Mouse (Mus musculus) gastrocnemius, postnatal 4 days (tissue): Measurements from ENCODE around the gene Flot1. TPM values are rescaled to one million over a fixed set of nuclear protein-coding genes. Genes with fewer than 3 reads are reported as not detected.
A peak's percentile ranks its signal among the peaks of the same experiment; 100 is the strongest.

Source experiments
- DNase-seq, 2 experiments: peaks; one replicate each; pipeline ENCODE4 v3.0.0; 2021 to 2022; ENCODE audit warnings: low spot score in 2 of 2, mixed read lengths in 2 of 2
- long read RNA-seq, 2 experiments: library from polyadenylated mRNA; stranded (forward); transcript quantifications; one replicate each; pipeline ENCODE4 v2.0.0; 2021
- total RNA-seq, 2 experiments: library from RNA; stranded (reverse); gene quantifications; 2 replicates each; pipeline ENCODE4 v1.2.3; 2021

The Flot1 gene
- total RNA-seq, result 10 to 100 TPM; 52.6 to 56.9 TPM
- long read RNA-seq, experiment 1, transcript Flot1-201 (13 exons, 1,825 nt), result major isoform, 62 of 81 reads
- long read RNA-seq, experiment 1, partial matches to known transcripts, result 11 of 81 reads
- long read RNA-seq, experiment 1, other reads (novel, unspliced or antisense), result 8 of 81 reads
- long read RNA-seq, experiment 2, transcript Flot1-201 (13 exons, 1,825 nt), result major isoform, 73 of 91 reads
- long read RNA-seq, experiment 2, partial matches to known transcripts, result 5 of 91 reads
- long read RNA-seq, experiment 2, other reads (novel, unspliced or antisense), result 13 of 91 reads

- DNase-seq, result peak; percentile 56 to 84
These were observed at the start of gene Flot1 for GRCm38 (mm10) chr17:35822964-35823937. Flot1 (plus strand) TSS chr17:35823230.

DNA sequence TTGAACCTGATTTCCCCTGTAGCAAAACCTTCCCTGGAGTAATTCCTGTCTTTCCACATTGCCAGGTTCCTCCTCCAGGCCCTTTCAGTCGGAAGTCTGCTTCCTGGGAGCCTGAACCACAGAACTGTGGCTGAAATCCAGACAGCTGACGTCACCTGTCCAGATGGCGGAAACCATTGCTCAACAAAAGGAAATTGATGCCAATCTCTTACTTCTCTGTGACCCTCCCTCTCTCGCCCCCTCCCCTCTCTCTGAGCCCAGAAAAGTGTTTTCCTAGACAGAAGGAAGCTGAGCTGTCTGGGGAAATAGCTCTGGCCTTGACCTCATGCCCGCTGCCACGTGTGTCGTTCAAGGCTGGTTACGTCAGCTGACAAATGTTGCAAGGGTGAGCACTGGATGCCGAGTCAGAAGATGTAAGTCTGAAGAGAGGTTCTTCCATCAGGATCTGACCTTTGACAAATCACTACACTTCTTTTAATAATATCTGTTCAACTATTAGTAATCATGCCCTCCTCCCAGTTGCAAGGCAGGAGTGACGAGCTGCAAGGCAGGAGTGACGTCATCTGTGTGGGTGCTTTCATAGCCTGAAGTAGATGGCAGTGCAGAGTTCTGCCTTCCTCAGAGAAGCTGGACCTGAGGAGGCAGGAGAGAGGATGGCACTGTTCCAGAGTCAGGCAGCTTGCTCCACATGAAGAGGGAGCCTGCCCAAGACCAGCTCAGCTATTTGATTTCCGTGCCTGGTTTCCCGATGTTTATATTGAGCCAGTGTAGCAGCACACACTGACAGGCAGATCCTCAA is 46.0 kb upstream of the Flot1 start:
- peak; percentile 59 to 79 for DNase-seq

- DNase-seq, result no peak
These were observed 44.1 kb upstream of the Flot1 start for GRCm38 (mm10) chr17:35778965-35779364.

DNA sequence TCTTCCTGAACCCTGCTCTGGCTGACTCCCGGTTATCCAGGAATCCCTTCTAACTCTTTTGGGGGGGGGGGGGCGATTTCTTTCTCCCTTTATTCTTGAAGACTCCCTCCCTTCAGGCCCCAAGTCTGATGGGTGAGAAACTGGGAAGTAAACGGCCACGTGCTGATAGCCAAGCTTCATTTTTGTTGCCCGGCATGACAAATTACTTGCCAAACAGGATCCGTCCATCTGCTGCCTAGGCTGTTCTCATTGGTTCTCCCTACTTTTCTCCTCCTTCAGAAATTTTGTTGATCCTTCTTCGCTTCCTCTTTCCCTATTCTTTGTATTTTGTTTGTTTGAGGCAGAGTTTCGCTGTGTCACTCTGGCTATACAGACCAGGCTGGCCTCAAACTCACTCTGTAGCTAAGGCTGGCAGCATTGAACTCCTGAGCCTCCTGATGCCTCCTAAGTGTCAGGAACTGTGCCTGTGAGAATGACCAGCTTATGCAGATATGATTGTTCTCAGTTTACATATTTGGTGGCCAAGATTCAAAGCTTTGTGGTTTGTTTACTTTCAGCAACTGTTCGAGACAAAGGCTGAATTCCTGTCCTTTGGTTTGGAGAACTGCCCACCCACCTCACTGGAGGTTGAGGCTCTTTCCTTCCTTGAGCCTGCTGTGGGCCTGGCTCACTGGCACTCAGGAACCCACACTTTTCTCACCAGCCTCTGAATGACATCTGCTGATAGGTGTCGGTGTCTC is 43.4 kb upstream of the Flot1 start:
- no peak for DNase-seq

- DNase-seq, result no peak
These were observed 42.7 kb upstream of the Flot1 start for GRCm38 (mm10) chr17:35780362-35780761.

DNA sequence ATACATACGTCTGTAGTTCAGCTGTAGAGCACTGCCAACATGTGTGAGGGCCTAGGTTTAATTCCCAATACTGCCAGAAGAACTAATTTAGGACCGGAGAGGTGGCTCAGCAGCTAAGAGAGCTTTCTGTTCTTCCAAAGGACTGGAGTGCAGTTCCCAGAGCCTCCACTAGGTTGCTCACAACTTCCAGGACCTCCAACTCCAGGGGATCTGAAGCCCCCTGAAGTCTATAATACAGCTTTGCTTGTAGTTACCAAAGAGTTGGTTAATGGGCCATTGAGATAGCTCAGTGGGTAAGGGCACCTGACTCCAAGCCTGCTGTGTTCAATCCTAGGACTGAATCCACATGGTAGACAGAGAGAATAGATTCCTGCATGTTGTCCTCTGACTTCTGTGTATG is 40.6 kb upstream of the Flot1 start:
- no peak for DNase-seq

DNA sequence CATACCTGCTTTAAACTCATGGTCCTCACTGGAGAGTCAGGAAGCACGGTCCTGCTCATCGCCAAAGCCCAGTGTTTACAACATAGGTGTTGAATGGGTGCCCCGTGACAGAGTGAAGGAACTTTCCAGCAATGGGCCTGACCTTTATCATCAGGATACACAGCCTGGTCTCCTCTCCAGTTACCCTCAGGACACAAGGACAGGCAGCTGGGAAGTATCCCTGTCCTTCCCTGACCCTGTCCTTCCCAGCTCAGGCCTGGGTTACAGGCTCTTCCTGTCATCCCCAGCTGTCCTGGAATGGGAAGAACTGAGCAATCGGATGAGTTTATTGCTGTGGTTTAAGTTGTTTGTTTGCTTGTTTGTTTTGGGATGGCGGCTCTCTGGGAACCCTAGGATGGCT is 40.1 kb upstream of the Flot1 start:
- DNase-seq, result no peak

DNA sequence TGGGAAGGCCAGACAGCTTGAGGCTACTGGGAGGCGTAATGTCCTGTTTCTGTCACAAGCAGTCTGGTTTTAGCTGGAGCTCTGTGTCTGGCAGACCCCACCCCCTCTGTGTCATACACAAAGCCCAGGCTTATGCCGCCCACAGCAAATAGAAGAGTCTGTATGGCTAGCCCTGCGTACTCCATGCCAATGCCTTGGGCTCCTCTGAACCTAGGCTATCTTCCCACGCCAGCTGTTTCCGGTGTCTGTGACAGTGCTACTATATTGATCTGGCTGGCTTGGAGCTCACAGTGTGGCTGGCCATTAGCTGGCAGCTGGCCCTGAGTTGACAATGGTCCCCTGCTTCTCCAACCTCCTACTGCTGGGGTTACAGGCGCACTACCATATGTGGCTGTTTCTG is 39.1 kb upstream of the Flot1 start:
- DNase-seq, result no peak

GRCm38 (mm10) chr17:35785140-35785539 is 37.9 kb upstream of the Flot1 start:
- DNase-seq, result no peak

- no peak for DNase-seq
These were observed 35.5 kb upstream of the Flot1 start for GRCm38 (mm10) chr17:35787493-35787892.

DNA sequence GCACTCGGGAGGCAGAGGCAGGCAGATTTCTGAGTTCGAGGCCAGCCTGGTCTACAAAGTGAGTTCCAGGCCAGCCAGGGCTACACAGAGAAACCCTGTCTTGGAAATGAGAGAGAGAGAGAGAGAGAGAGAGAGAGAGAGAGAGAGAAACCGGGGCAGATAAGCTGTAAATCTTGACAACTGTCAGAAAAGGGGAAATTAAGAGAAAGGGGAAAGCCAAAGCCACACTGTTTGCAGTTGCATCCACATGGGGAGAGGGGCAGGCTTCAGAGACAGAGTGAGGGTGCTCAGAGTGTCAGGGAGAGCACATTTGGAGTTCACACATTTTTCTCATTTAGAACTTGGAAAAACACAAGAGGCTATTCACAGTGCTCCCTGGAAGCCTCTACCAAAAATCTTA is 35.0 kb upstream of the Flot1 start:
- DNase-seq, result no peak

- no peak for DNase-seq
These were observed 32.1 kb upstream of the Flot1 start for GRCm38 (mm10) chr17:35790933-35791332.

GRCm38 (mm10) chr17:35792837-35793236 is 30.2 kb upstream of the Flot1 start:
- DNase-seq, result no peak

- DNase-seq, result no peak
These were observed 27.9 kb upstream of the Flot1 start for GRCm38 (mm10) chr17:35795099-35795498.

DNA sequence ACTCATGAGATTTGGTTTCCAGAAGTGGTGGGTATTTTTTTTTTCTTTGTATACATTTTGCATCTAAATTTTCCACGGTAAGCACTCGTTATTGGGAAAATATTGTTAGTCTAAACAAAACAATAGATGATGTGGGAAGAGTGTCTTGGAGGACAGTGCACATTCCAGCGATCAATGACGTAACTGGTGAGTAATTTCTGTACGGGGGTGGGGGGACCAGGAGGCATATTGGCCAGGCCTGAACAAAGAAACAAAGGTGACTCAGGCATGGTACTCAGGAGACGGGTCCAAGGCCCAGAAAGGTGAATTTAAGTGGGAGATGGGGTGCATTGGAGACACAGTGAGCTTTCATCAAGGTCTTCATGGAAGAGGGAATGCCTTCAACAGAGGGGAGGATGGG is 27.4 kb upstream of the Flot1 start:
- DNase-seq, result no peak

- no peak for DNase-seq
These were observed 26.2 kb upstream of the Flot1 start for GRCm38 (mm10) chr17:35796835-35797234.

GRCm38 (mm10) chr17:35800905-35801304 is 22.1 kb upstream of the Flot1 start:
- DNase-seq, result no peak

DNA sequence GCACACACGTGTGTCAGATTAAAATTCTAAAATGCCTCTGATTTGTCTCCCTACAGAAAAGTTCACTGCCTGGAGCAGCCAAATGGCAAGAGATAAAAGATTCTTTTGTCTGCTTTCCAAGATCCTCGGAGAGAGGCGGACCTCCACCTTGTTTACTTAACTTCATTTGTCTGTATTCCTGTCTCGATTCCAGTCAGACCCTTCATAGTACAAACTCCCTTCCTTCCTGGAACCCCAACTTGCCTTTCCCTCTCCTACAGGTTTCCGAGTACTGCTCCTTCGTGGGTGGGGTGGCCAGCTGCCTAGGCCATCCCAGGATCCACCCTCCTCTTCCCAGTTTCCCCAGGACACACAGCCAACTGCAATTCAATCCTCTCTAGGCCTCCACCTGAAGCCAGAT is 20.0 kb upstream of the Flot1 start:
- no peak for DNase-seq

DNA sequence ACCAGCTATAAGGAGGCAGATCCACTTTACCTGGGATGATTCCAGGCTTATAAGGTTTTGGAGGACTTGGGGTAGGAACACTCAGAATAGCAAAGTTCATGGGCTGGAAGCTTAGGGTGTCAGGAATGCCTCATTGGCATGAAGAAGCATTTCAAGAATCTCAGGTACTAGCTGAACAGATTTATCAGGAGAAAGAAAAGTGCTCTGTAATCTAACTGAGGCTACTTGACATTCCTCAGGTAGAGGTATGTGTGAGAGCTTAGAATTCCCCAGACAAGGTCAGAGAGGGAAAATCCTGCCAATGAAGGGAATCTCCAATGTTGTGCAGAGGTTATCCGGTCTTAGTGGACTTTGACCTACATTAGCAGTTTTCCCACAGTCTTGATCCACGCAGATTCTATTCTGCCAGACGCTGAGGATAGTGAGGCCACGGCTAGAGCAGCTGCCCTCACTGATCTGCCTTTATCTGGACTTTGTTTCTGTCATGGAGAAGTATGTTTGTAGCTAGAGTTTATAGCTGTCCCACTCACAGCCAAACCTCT is 19.1 kb upstream of the Flot1 start:
- no peak for DNase-seq

DNA sequence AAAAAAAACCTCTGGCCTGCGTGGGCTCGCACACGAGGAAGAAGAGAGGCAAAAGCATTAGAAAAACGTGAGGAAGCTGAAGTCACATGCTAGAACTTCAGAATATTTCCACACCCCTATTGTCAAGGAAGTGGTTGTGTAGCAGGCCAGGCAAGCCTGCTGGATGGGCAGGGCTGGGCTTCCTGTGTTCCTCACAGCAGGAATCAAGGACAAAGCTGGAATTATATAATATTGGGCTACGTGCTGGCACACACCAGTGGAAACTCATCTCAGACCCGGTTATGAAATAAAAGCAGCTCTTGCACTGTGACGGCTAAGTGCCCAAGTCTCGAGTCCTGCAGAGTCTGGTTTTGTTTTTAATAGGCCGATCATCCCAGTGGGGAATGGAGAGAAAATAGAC is 15.0 kb upstream of the Flot1 start:
- peak in 1 of 2 experiments; percentile 40 for DNase-seq

- DNase-seq, result no peak
These were observed 13.6 kb upstream of the Flot1 start for GRCm38 (mm10) chr17:35809395-35809794.
